Mouse (Mus musculus) ES-E14 (cell line): ENCODE data around the gene Ntng1.

Experiments used
- CHD2 ChIP-seq: IDR thresholded peaks from 2 replicates; pipeline ENCODE4 v1.6.1; 2014; ENCODE audit warnings: mild to moderate bottlenecking, low read depth, low read length, inconsistent platforms
- HCFC1 ChIP-seq: IDR thresholded peaks from 2 replicates; pipeline ENCODE4 v1.6.1; 2012; ENCODE audit warnings: low read length, inconsistent platforms, borderline replicate concordance; ENCODE audit not compliant: insufficient read depth
- MAFK ChIP-seq: IDR thresholded peaks from 2 replicates; pipeline ENCODE4 v1.6.1; 2014; ENCODE audit warnings: mild to moderate bottlenecking, low read depth, low read length, inconsistent platforms; ENCODE audit not compliant: insufficient read depth
- ZC3H11A ChIP-seq: IDR thresholded peaks from 2 replicates; pipeline ENCODE4 v1.6.1; 2012; ENCODE audit warnings: low read depth, mild to moderate bottlenecking, inconsistent platforms, low read length, borderline replicate concordance
- ZNF384 ChIP-seq: IDR thresholded peaks from 2 replicates; pipeline ENCODE4 v1.6.1; 2012; ENCODE audit warnings: low read depth, low read length, inconsistent platforms

- TF ChIP-seq CHD2 (no peak), MAFK (no peak), HCFC1 (no peak), ZC3H11A (no peak), ZNF384 (no peak)
These were observed 297.2 kb downstream of the Ntng1 start for GRCm38 (mm10) chr3:109846660-109847059.
